Comparison of ENCODE assay signal across 20 mouse cellular contexts in genomic region chr11:72049171-72049759, GRCm38 (mm10). TPM values are rescaled to one million over a fixed set of nuclear protein-coding genes. Genes with fewer than 3 reads are reported as not detected.
"Had no signal": no experiment of that assay in that cellular context is flagged by ENCODE, and none has a peak within 500 bp of the region (broad histone marks: within the 10 kb centered on the region; RNA-seq: fewer than 3 reads in every experiment).

No protein-coding gene starts in this region.

- H3K9me3 ChIP-seq: limb, embryonic 10.5 days; limb, embryonic 13.5 days; liver, embryonic 12.5 days; liver, embryonic 15.5 days; lung, embryonic 15.5 days; midbrain, embryonic 12.5 days; midbrain, embryonic 15.5 days had no signal

- H3K4me3 ChIP-seq: limb, embryonic 10.5 days; limb, embryonic 13.5 days; liver, embryonic 12.5 days; liver, embryonic 15.5 days; lung, embryonic 15.5 days; midbrain, embryonic 12.5 days had no signal

- H3K4me2 ChIP-seq: limb, embryonic 13.5 days; liver, embryonic 12.5 days; liver, embryonic 15.5 days; lung, embryonic 15.5 days; midbrain, embryonic 12.5 days had no signal

- H3K9ac ChIP-seq: limb, embryonic 13.5 days; liver, embryonic 12.5 days; liver, embryonic 15.5 days; lung, embryonic 15.5 days; midbrain, embryonic 12.5 days; midbrain, embryonic 15.5 days had no signal

- H3K27ac ChIP-seq: limb, embryonic 10.5 days; limb, embryonic 13.5 days; liver, embryonic 12.5 days; liver, embryonic 15.5 days; lung, embryonic 15.5 days; macrophage; midbrain, embryonic 12.5 days; midbrain, embryonic 15.5 days had no signal

- DNase-seq: kidney, adult 18-20 months; kidney, adult 9 months; kidney, postnatal 14 days; kidney, postnatal 4 days; liver; lung, adult 18-20 months; right cerebral cortex, adult 18-20 months; thymus, adult 2 months; thymus, postnatal 14 days; thymus, postnatal 4 days had no signal

- ATAC-seq: liver, embryonic 12.5 days; midbrain, embryonic 15.5 days had no signal

- H3K36me3 ChIP-seq: midbrain, embryonic 15.5 days had no signal

RNA-seq across cellular contexts. Expression of gene Pimreg, which starts 7.4 kb away (rescaled TPM):
- total RNA-seq: layer of hippocampus, adult 18-20 months; left cerebral cortex, adult 18-20 months had no signal

RNA-seq across cellular contexts. Expression of gene Aipl1, which starts 12.0 kb away (rescaled TPM):
- total RNA-seq: layer of hippocampus, adult 18-20 months; left cerebral cortex, adult 18-20 months had no signal
